Mouse (Mus musculus): ENCODE results near the gene Tmem44.

Tmem44 gene

GRCm38 (mm10) chr16:30552621-30553338, 2.1 kb upstream of the Tmem44 start:
- DNase-seq (ENCODE audit: extremely low read depth, low read depth), result no peak

- DNase-seq (ENCODE audit: extremely low read depth, low read depth), result no peak
Observed at GRCm38 (mm10) chr16:30549966-30550747, 485 bp downstream of the Tmem44 start.

- no peak for DNase-seq (ENCODE audit: extremely low read depth, low read depth)
Observed at GRCm38 (mm10) chr16:30549516-30549915, 1.1 kb downstream of the Tmem44 start.

DNA sequence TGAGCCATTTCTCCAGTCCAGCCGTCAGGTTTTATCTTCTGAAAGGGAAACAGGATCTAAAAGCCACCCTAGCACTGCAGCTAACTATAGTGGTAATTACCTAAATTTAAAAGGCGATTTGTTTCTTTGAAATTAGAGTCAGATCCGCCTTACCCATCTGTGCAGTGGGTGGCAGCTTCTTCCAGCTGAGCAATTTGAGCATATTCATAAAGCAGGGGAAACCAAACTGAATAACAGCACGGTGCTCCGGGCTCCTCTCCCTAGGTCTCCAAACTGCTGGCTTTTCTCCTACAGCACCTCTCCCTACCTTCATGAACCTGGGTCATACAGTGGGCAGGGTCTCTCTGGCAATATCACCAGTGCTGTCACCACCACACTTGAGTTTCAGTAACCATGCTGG, 2.4 kb downstream of the Tmem44 start:
- no peak for DNase-seq (ENCODE audit: extremely low read depth, low read depth)

- no peak for DNase-seq (ENCODE audit: extremely low read depth, low read depth)
Observed at GRCm38 (mm10) chr16:30544693-30545092, 5.9 kb downstream of the Tmem44 start.

DNA sequence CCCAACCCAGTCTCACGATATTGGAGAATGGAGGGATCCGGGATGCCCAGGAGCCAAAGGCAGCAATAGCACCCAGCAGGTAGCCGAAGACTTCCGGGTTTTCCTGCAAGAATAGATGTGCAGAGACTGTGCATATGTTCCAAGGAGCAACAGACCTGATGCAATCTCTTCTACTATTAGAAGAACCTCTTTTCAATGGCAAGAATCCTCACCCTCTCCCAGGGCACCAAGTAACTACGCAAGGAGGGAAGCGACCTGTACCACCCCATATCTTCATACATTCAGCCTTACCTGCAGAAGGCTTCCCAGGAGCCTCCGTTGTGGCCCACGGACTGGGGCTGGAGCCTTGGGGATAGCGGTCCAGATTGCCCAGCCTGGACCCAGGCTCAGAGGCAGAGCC, 7.3 kb downstream of the Tmem44 start:
- no peak for DNase-seq (ENCODE audit: extremely low read depth, low read depth)

DNA sequence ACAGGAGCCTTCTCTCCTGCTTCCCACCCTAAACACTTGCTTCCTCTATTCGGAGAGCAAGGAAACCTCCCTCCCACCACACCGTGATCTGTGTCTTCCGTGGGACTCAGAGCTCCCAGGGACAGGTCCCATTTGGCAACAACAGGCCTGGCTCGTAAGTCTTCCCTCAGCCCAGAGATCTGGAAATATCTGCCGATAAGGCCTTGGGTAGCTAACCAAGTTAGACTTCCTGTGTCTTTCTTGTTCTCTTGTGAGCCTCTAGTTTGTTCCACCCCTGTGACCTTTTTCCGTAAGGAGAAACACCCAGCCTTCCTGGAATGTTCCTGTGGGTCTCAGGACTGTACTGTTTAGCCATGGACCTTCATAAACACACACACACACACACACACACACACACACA, 7.8 kb downstream of the Tmem44 start:
- no peak for DNase-seq (ENCODE audit: extremely low read depth, low read depth)

- no peak for DNase-seq (ENCODE audit: extremely low read depth, low read depth)
Observed at GRCm38 (mm10) chr16:30540107-30541001, 10.3 kb downstream of the Tmem44 start.

DNA sequence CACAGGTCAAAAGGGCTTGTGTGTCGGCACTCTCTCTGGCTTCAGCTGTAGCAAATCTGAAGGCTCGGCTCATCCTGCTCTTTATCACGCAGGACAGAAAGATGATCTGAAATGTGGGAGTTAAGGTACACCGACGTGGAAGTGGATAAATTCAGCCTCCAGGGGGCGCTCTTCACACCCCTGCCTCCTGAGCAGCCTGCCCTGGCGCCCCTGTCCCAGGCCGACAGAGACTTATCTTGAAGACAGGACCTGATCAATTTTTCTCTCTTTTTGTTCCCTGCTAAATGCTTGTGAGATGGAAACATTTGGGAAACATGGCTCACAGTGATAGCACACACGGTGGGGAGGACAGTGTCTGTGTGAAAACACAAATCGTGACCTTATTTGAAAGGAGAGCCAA, 11.2 kb downstream of the Tmem44 start:
- no peak for DNase-seq (ENCODE audit: extremely low read depth, low read depth)

- no peak for DNase-seq (ENCODE audit: extremely low read depth, low read depth)
Observed at GRCm38 (mm10) chr16:30535075-30535474, 15.6 kb downstream of the Tmem44 start.

DNA sequence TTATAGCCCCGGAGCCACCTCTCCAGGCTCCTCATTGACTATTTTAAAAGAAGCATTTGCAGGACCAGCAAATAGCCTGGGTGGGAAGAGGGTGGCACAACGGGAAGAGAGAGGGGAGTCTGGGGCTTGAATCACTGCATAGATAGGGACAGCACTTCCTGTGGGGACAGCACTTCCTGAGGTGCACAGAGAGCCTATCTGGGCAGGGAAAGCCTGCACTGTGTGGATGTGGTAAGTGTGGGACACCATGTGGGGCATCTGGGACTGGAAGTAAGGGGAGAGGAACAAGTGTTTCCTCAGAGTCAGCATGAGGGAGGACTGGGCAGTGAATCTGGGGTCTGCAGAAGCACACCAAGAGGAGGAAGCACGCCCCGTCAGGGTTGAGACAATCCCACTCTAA, 17.1 kb downstream of the Tmem44 start:
- no peak for DNase-seq (ENCODE audit: extremely low read depth, low read depth)

GRCm38 (mm10) chr16:30532929-30533328, 17.7 kb downstream of the Tmem44 start:
- DNase-seq (ENCODE audit: extremely low read depth, low read depth), result no peak

GRCm38 (mm10) chr16:30531761-30532406, 18.8 kb downstream of the Tmem44 start:
- no peak for DNase-seq (ENCODE audit: extremely low read depth, low read depth)

GRCm38 (mm10) chr16:30530815-30531214, 19.8 kb downstream of the Tmem44 start:
- no peak for DNase-seq (ENCODE audit: extremely low read depth, low read depth)

DNA sequence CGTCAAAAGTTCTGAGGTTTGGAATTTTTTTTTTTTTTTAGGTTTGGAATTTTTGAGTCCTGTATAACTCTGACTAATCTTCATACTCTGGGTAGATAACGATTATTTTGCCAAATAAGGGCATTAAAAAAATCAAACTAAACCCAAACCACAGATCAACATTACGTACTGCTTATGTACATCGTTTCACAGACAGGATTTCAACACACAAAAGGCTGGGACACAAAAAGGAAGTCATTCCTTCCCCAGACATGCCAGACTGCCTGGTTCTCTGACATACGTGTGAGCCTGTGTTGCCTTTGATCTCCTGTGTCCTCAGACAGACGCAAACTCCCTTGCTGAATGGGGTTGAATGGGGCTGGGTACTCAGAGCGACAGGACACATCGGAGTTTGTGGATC, 22.3 kb downstream of the Tmem44 start:
- DNase-seq (ENCODE audit: extremely low read depth, low read depth), result no peak

- DNase-seq (ENCODE audit: extremely low read depth, low read depth), result no peak
Observed at GRCm38 (mm10) chr16:30527889-30528288, 22.8 kb downstream of the Tmem44 start.

- no peak for DNase-seq (ENCODE audit: extremely low read depth, low read depth)
Observed at GRCm38 (mm10) chr16:30525756-30526155, 24.9 kb downstream of the Tmem44 start.

DNA sequence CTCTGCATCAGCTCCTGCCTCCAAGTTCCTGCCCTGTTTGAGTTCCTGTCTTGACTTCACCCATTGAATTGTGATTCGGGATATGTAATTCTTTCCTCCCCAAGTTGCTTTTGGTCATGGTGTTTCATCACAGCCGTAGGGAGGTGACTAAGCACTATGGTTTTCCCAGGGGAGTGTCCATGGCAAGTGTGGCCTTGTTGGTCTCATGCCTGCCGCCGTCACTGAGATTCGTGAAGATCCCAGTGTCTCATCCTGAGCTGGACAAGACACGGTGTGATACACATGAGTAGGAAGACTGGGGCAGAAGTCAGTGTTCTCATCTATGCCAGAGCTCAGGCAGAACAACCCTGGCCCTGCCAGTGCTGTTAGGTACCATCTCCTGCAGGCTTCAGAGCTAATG, 26.2 kb downstream of the Tmem44 start:
- DNase-seq (ENCODE audit: extremely low read depth, low read depth), result no peak

DNA sequence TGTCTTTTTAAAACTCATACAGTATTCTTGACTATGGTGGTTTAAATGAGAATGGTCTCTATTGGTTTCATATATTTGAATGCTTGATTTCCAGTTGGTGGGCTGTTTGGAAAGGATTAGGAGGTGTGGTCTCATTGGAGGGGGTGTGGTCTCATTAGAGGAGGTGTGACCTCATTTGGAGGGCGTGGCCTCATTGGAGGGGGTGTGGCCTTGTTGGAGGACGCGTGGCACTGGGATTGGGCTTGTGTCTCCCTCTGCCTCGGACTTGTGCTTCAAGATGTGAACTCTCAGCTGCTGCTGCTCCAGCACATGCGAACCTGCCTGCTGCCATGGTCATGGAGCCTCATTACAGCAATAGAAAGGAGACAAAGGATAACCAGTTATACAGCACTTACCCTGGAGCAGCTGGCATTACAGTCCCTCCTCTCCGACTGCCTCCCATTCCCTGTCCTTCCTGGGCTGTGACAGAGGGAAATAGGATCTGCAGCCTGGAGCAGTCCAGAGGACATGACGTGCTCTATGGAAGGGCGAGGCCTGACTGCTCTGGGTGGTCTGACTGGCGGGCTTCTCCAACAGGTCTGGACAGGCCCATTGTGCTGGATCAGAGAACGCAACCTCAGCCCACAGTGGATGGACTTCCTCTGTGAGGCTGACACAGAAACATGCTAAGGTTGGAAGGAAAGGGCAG, 28.2 kb downstream of the Tmem44 start:
- DNase-seq (ENCODE audit: extremely low read depth, low read depth), result no peak

DNA sequence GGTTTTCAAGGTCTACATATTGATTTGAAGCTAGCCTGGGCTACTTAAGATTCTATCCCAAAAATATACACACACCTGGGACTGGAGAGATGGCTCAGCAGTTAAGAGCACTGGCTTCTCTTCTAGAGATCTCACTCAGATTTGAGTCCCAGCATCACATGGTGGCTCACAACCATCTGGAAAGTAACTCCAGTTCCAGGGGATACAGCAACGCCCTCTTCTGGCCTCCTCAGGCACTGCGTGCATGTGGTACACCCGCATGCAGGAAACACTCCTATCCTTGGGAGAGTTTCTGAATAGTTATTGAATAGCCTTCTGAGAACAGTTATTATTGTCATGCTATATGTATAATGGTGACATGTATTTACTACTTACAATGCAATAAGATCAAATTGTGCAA, 29.5 kb downstream of the Tmem44 start:
- no peak for DNase-seq (ENCODE audit: extremely low read depth, low read depth)

DNA sequence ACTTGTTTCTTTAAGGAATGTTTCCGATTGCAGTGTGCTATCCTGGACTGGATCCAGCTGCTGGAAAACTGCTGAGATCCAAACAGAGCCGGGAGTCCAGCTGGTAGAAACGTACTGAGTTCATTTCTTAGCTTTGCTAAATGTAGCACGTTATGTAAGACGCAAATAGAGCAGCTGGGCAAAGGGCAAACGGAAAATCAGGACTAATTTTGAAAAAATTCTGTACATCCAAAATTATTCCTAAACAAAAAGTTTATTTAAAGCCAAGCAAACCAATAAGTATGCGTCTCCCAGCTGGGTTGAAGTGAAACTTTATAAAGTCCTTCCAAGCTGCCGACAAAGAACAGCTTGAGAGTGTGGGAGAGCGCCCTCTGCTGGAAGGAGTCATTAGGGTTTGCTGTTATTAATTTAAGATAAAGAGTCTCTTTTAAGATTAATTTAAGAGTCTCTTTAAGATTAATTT, 30.2 kb downstream of the Tmem44 start:
- peak; percentile 65 for DNase-seq (ENCODE audit: extremely low read depth, low read depth)
